Mouse (Mus musculus) kidney, embryonic 16.5 days (tissue): ENCODE data around the gene Tspan5. TPM values are rescaled to one million over a fixed set of nuclear protein-coding genes. Genes with fewer than 3 reads are reported as not detected.

ENCODE experiments used
- ATAC-seq: fragments of 200-750 bp; cut with Nextera tagmentation; 2 replicates; pipeline ENCODE4 v1.8.0; 2017; ENCODE audit warnings: moderate TSS enrichment; ENCODE audit not compliant: low FRiP score, low TSS enrichment
- H3K27ac ChIP-seq: fragments of 300-500 bp; sonication (generic); 2 replicates; pipeline ENCODE4 v1.5.1; 2014; ENCODE audit warnings: low read length
- H3K27me3 ChIP-seq: fragments of 300-500 bp; sonication (generic); 2 replicates; pipeline ENCODE4 v1.6.1; 2014; ENCODE audit warnings: low read length, control low read depth, mixed read lengths; ENCODE audit not compliant: insufficient read depth
- H3K36me3 ChIP-seq: fragments of 300-500 bp; sonication (generic); 2 replicates; pipeline ENCODE4 v1.6.1; 2014; ENCODE audit warnings: low read length, control low read depth, mixed read lengths; ENCODE audit not compliant: insufficient read depth
- H3K4me1 ChIP-seq: fragments of 300-500 bp; sonication (generic); 2 replicates; pipeline ENCODE4 v1.6.1; 2014; ENCODE audit warnings: low read length, control low read depth, mixed read lengths; ENCODE audit not compliant: insufficient read depth
- H3K4me2 ChIP-seq: fragments of 300-500 bp; sonication (generic); replicated peaks from 2 replicates; pipeline ENCODE4 v1.6.1; 2014; ENCODE audit warnings: low read depth, low read length
- H3K4me3 ChIP-seq: fragments of 300-500 bp; sonication (generic); 2 replicates; pipeline ENCODE4 v1.5.1; 2014; ENCODE audit warnings: mild to moderate bottlenecking, low read length
- H3K9ac ChIP-seq: fragments of 300-500 bp; sonication (generic); replicated peaks from 2 replicates; pipeline ENCODE4 v1.6.1; 2014; ENCODE audit warnings: low read length
- H3K9me3 ChIP-seq: fragments of 300-500 bp; sonication (generic); 2 replicates; pipeline ENCODE4 v1.6.1; 2016; ENCODE audit warnings: low read length, control low read depth
- WGBS: fragments of 180-500 bp; shearing (Covaris S2); extraction: QIAGEN DNeasy Blood & Tissue Kit; methylation state at CpG from one replicate; pipeline ENCODE4 v1.1.7; 2014; 5-methylcytosine and 5-hydroxymethylcytosine counted together
- polyA plus RNA-seq: library from polyadenylated mRNA; unstranded; fragments of >200 nt; fragmentation: Nextera tagmentation; extraction: Ambion mirVana; gene quantifications from 2 replicates; pipeline ENCODE4 v1.2.1, GENCODE M21; 2015

Tspan5 gene
- polyA plus RNA-seq, 1 experiment from 2014 or later: 22.8 TPM

GRCm38 (mm10) chr3:138714788-138715187 is 27.2 kb upstream of the Tspan5 start:
- no peaks in the 10 kb centered on the region for H3K36me3 ChIP-seq
- H3K27me3 ChIP-seq: no peaks in the 10 kb centered on the region
- no peak overlapping the region for H3K4me2 ChIP-seq
- no peak overlapping the region for H3K27ac ChIP-seq
- no peaks in the 10 kb centered on the region for H3K9me3 ChIP-seq
- no peak for ATAC-seq
- no peaks in the 10 kb centered on the region; the same call in 1 of the 2 replicates for H3K4me1 ChIP-seq
- H3K4me3 ChIP-seq: no peak overlapping the region
- H3K9ac ChIP-seq: no peak overlapping the region
- 43% methylated on average over 2 of the region's 2 CpGs for WGBS

GRCm38 (mm10) chr3:138715212-138715611 is 26.8 kb upstream of the Tspan5 start:
- H3K27me3 ChIP-seq: no peaks in the 10 kb centered on the region
- WGBS: 79% methylated on average over 4 of the region's 4 CpGs

GRCm38 (mm10) chr3:138717040-138717439 is 25.0 kb upstream of the Tspan5 start:
- Histone ChIP-seq H3K36me3 (no peaks in the 10 kb centered on the region), H3K4me3 (no peak overlapping the region), H3K4me1 (no peaks in the 10 kb centered on the region; the same call in 1 of the 2 replicates), H3K9me3 (no peaks in the 10 kb centered on the region), H3K27ac (no peak overlapping the region), H3K9ac (no peak overlapping the region), H3K4me2 (no peak overlapping the region), H3K27me3 (no peaks in the 10 kb centered on the region)
- ATAC-seq: no peak
- WGBS: 93% methylated on average over 5 of the region's 5 CpGs

More at GRCm38 (mm10) chr3:138715212-138715611, 26.8 kb upstream of the Tspan5 start:
- no peak overlapping the region for H3K4me3 ChIP-seq
- no peak overlapping the region for H3K27ac ChIP-seq
- no peak overlapping the region for H3K4me2 ChIP-seq
- H3K36me3 ChIP-seq: no peaks in the 10 kb centered on the region
- H3K4me1 ChIP-seq: no peaks in the 10 kb centered on the region; the same call in 1 of the 2 replicates
- H3K9ac ChIP-seq: no peak overlapping the region
- no peak for ATAC-seq
- no peaks in the 10 kb centered on the region for H3K9me3 ChIP-seq

GRCm38 (mm10) chr3:138722152-138722551 is 19.8 kb upstream of the Tspan5 start:
- Histone ChIP-seq H3K4me2 (no peak overlapping the region), H3K9me3 (no peaks in the 10 kb centered on the region), H3K4me3 (no peak overlapping the region), H3K4me1 (no peaks in the 10 kb centered on the region), H3K36me3 (no peaks in the 10 kb centered on the region), H3K27ac (no peak overlapping the region), H3K9ac (no peak overlapping the region), H3K27me3 (no peaks in the 10 kb centered on the region)
- ATAC-seq: no peak
- WGBS: 79% methylated on average over 5 of the region's 5 CpGs

DNA sequence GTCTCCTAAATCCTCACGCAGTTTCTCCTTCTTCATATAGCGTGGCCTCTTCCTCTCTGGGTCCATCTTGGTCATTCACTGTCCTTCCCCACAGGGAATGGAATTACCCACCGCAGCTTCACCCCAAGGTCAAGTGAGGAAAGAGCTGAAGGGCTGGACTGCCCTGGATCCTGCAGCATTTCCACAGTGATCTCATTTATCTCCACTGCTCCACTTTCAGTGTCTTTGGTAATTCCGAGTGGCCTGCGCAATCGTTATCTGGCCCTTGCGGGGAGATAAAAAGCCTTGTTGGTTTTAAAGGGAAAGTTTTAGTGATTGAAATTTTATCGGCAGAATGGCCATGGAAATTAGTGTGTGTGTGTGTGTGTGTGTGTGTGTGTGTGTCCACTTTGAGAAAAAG is 14.4 kb upstream of the Tspan5 start:
- Histone ChIP-seq H3K27me3 (no peaks in the 10 kb centered on the region), H3K4me1 (no peaks in the 10 kb centered on the region), H3K9me3 (no peaks in the 10 kb centered on the region), H3K27ac (no peak overlapping the region), H3K36me3 (no peaks in the 10 kb centered on the region), H3K9ac (no peak overlapping the region), H3K4me2 (no peak overlapping the region), H3K4me3 (no peak overlapping the region)
- 90% methylated on average over 8 of the region's 8 CpGs for WGBS
- no peak for ATAC-seq

DNA sequence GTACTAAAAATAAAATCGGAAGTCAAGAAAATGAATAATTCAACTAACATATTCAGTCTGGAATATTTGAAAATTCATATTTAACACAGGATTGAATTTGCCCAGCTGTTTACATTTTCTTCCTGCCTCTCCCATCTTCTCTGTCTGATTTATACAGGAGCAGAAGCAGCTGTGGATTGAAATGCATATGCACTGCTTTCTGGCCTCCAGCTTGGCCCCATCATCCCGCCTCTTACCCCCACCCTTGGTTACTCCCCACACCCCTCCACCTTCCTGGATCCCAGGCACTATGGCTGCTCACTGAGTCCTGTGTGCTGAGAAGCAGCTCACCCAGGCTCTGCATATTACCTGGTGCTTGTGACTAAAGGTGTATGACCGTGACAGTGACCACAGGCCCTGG is 13.2 kb upstream of the Tspan5 start:
- H3K9ac ChIP-seq: no peak overlapping the region
- H3K4me1 ChIP-seq: no peaks in the 10 kb centered on the region
- whole genome bisulfite sequencing: 81% methylated on average over 3 of the region's 3 CpGs
- H3K4me2 ChIP-seq: no peak overlapping the region
- H3K36me3 ChIP-seq: no peaks in the 10 kb centered on the region
- no peak overlapping the region for H3K27ac ChIP-seq
- H3K27me3 ChIP-seq: no peaks in the 10 kb centered on the region
- no peaks in the 10 kb centered on the region for H3K9me3 ChIP-seq
- no peak for ATAC-seq
- H3K4me3 ChIP-seq: no peak overlapping the region

DNA sequence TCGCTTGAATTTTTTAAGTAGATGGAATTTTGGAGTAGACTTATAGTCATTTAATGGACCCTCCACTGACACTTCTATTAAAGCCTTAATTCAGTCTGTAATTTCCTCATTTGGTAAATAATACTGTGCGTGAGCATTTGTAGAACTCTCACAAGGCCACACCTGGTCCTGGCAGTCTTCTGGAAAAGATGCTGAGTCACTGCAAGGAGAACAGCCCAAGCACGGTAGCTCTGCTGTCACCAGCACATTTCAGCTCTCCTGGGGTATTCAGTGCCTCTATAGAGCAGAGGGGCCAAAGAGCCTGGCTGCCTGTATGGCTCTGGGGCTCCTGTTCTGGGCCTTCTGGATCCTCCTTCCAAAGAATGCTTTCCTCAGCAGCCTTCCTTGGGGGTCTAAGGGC is 11.2 kb upstream of the Tspan5 start:
- Histone ChIP-seq H3K9ac (no peak overlapping the region), H3K27ac (no peak overlapping the region), H3K4me2 (no peak overlapping the region), H3K9me3 (no peaks in the 10 kb centered on the region), H3K27me3 (no peaks in the 10 kb centered on the region), H3K4me3 (no peak overlapping the region), H3K4me1 (no peaks in the 10 kb centered on the region), H3K36me3 (no peaks in the 10 kb centered on the region)
- WGBS: 65% methylated on average over 3 of the region's 3 CpGs
- no peak for ATAC-seq

GRCm38 (mm10) chr3:138735760-138736159 is 6.2 kb upstream of the Tspan5 start:
- Histone ChIP-seq H3K4me1 (no peaks in the 10 kb centered on the region), H3K9ac (no peak overlapping the region), H3K4me3 (no peak overlapping the region), H3K27me3 (peaks cover 1% of the 10 kb centered on the region; the same call in 1 of the 2 replicates), H3K4me2 (no peak overlapping the region), H3K9me3 (no peaks in the 10 kb centered on the region), H3K27ac (no peak overlapping the region), H3K36me3 (no peaks in the 10 kb centered on the region)
- 86% methylated on average over 5 of the region's 5 CpGs for WGBS
- no peak for ATAC-seq

GRCm38 (mm10) chr3:138739150-138739700 is 2.8 kb upstream of the Tspan5 start:
- no peak for ATAC-seq
- Histone ChIP-seq H3K4me2 (no peak overlapping the region), H3K4me1 (peaks cover 14% of the 10 kb centered on the region), H3K4me3 (no peak overlapping the region), H3K9me3 (no peaks in the 10 kb centered on the region), H3K9ac (no peak overlapping the region), H3K27me3 (peaks cover 9% of the 10 kb centered on the region), H3K27ac (no peak overlapping the region), H3K36me3 (no peaks in the 10 kb centered on the region)
- WGBS: 62% methylated on average over 4 of the region's 4 CpGs

DNA sequence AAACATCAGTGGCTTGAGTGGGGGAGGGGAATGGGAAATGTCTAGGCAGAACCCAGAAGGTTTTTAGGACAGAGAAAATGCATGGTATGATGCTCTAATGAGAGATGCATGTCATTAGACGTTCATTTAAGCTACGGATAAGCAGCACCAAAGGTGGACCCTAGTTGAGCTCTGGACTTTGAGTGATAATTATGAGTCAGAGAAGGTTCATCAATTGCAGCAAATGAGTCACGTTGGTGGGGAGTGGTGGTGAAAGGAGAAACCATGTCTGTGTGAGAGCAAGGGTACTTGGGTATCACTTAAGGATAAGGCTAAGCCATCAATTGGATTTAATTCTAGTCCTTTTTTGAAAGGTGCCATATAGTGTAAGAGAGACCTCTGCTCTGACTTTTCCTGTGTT is 1.7 kb upstream of the Tspan5 start:
- Histone ChIP-seq H3K4me2 (no peak overlapping the region), H3K9me3 (no peaks in the 10 kb centered on the region), H3K27ac (no peak overlapping the region), H3K9ac (no peak overlapping the region), H3K4me3 (no peak overlapping the region), H3K36me3 (no peaks in the 10 kb centered on the region), H3K27me3 (peaks cover 9% of the 10 kb centered on the region), H3K4me1 (peaks cover 21% of the 10 kb centered on the region)
- no peak for ATAC-seq
- WGBS: 86% methylated on average over 3 of the region's 3 CpGs
